Mouse (Mus musculus): ENCODE results near the gene Polr2h.
"Not testable (repeated sequence)": the region's sequence is repeated elsewhere in the genome, so short reads cannot be mapped to it uniquely, and the experiment has no call there.

Gene Polr2h

GRCm38 (mm10) chr16:20717181-20717977 lies at the start of gene Polr2h, which contains the start of gene Clcn2:
TSS of gene Polr2h (plus strand) at chr16:20717665.
TSS of gene Clcn2 (minus strand) at chr16:20717746.
- in situ Hi-C loops (cut with MboI, MseI), result no loop called here

GRCm38 (mm10) chr16:20668013-20668412 lies 49.5 kb upstream of the Polr2h start, which contains the start of gene Eif4g1:
TSS of gene Eif4g1 (plus strand) at chr16:20668313.
- in situ Hi-C loops (cut with MboI, MseI), result not testable (repeated sequence)

GRCm38 (mm10) chr16:20670291-20670690 lies 47.2 kb upstream of the Polr2h start:
- in situ Hi-C loops (cut with MboI, MseI), result no loop called here

GRCm38 (mm10) chr16:20671886-20672285 lies 45.6 kb upstream of the Polr2h start:
- in situ Hi-C loops (cut with MboI, MseI), result no loop called here

GRCm38 (mm10) chr16:20672500-20672902 lies 45.0 kb upstream of the Polr2h start:
- in situ Hi-C loops (cut with MboI, MseI), result no loop called here

GRCm38 (mm10) chr16:20672965-20673705 lies 44.3 kb upstream of the Polr2h start:
- in situ Hi-C loops (cut with MboI, MseI), result no loop called here

GRCm38 (mm10) chr16:20673706-20674303 lies 43.7 kb upstream of the Polr2h start:
- in situ Hi-C loops (cut with MboI, MseI), result no loop called here

GRCm38 (mm10) chr16:20675213-20675612 lies 42.3 kb upstream of the Polr2h start:
- in situ Hi-C loops (cut with MboI, MseI), result no loop called here

- in situ Hi-C loops (cut with MboI, MseI), result no loop called here
These were observed 40.8 kb upstream of the Polr2h start for GRCm38 (mm10) chr16:20676702-20677101.

- in situ Hi-C loops (cut with MboI, MseI), result no loop called here
These were observed 40.1 kb upstream of the Polr2h start for GRCm38 (mm10) chr16:20677380-20677779.

GRCm38 (mm10) chr16:20677974-20678675 lies 39.3 kb upstream of the Polr2h start:
- in situ Hi-C loops (cut with MboI, MseI), result no loop called here

- in situ Hi-C loops (cut with MboI, MseI), result no loop called here
These were observed 26.7 kb upstream of the Polr2h start for GRCm38 (mm10) chr16:20690774-20691173.

- in situ Hi-C loops (cut with MboI, MseI), result no loop called here
These were observed 25.8 kb upstream of the Polr2h start for GRCm38 (mm10) chr16:20691617-20692016.

- in situ Hi-C loops (cut with MboI, MseI), result no loop called here
These were observed 25.1 kb upstream of the Polr2h start for GRCm38 (mm10) chr16:20692241-20692965.

GRCm38 (mm10) chr16:20693111-20693701 lies 24.3 kb upstream of the Polr2h start, which contains the start of gene Fam131a:
TSS of gene Fam131a (plus strand) at chr16:20693241.
- in situ Hi-C loops (cut with MboI, MseI), result no loop called here

- in situ Hi-C loops (cut with MboI, MseI), result no loop called here
These were observed 22.7 kb upstream of the Polr2h start for GRCm38 (mm10) chr16:20694781-20695180.

- in situ Hi-C loops (cut with MboI, MseI), result no loop called here
These were observed 21.7 kb upstream of the Polr2h start for GRCm38 (mm10) chr16:20695622-20696323.

- in situ Hi-C loops (cut with MboI, MseI), result no loop called here
These were observed 18.2 kb upstream of the Polr2h start for GRCm38 (mm10) chr16:20699266-20699665.

- in situ Hi-C loops (cut with MboI, MseI), result no loop called here
These were observed 17.4 kb upstream of the Polr2h start for GRCm38 (mm10) chr16:20700036-20700435.

GRCm38 (mm10) chr16:20701316-20701715 lies 16.1 kb upstream of the Polr2h start:
- in situ Hi-C loops (cut with MboI, MseI), result no loop called here

All from T-helper 1 cell (primary cell).